Mouse (Mus musculus) midbrain, embryonic 11.5 days (tissue): ENCODE measurements around the gene Traip. TPM values are rescaled to one million over a fixed set of nuclear protein-coding genes. Genes with fewer than 3 reads are reported as not detected.

Experiments
- ATAC-seq: fragments of 200-750 bp; cut with Nextera tagmentation; 2 replicates; pipeline ENCODE4 v1.8.0; 2017; ENCODE audit warnings: moderate TSS enrichment, moderate library complexity; ENCODE audit not compliant: low FRiP score
- DNase-seq: peaks from one replicate; pipeline ENCODE4 v3.0.0; 2015; ENCODE audit warnings: low spot score; ENCODE audit errors: missing footprints
- H3K27ac ChIP-seq: fragments of 300-500 bp; sonication (generic); 2 replicates; pipeline ENCODE4 v1.5.1; 2014; ENCODE audit warnings: low read depth, low read length
- H3K27me3 ChIP-seq: fragments of 300-500 bp; sonication (generic); 2 replicates; pipeline ENCODE4 v1.6.1; 2014; ENCODE audit warnings: mild to moderate bottlenecking, low read length, moderate library complexity, mixed read lengths; ENCODE audit not compliant: control insufficient read depth, insufficient read depth
- H3K36me3 ChIP-seq: fragments of 300-500 bp; sonication (generic); 2 replicates; pipeline ENCODE4 v1.6.1; 2014; ENCODE audit warnings: mild to moderate bottlenecking, low read length, moderate library complexity, mixed read lengths; ENCODE audit not compliant: control insufficient read depth, insufficient read depth
- H3K4me1 ChIP-seq: fragments of 300-500 bp; sonication (generic); 2 replicates; pipeline ENCODE4 v1.6.1; 2014; ENCODE audit warnings: low read length; ENCODE audit not compliant: control insufficient read depth, insufficient read depth
- H3K4me2 ChIP-seq: fragments of 300-500 bp; sonication (generic); 2 replicates; pipeline ENCODE4 v1.6.1; 2014; ENCODE audit warnings: mild to moderate bottlenecking, moderate library complexity
- H3K4me3 ChIP-seq: fragments of 300-500 bp; sonication (generic); 2 replicates; pipeline ENCODE4 v1.5.1; 2014; ENCODE audit warnings: low read depth, low read length
- H3K9ac ChIP-seq: fragments of 300-500 bp; sonication (generic); 2 replicates; pipeline ENCODE4 v1.6.1; 2014; ENCODE audit warnings: low read length
- H3K9me3 ChIP-seq: fragments of 300-500 bp; sonication (generic); 2 replicates; pipeline ENCODE4 v1.6.1; 2016; ENCODE audit warnings: low read length; ENCODE audit not compliant: control insufficient read depth
- WGBS: fragments of 180-500 bp; shearing (Covaris S2); extraction: QIAGEN DNeasy Blood & Tissue Kit; methylation state at CpG from one replicate; pipeline ENCODE4 v1.1.7; 2014; 5-methylcytosine and 5-hydroxymethylcytosine counted together
- polyA plus RNA-seq: library from polyadenylated mRNA; unstranded; fragments of >200 nt; fragmentation: Nextera tagmentation; extraction: Ambion mirVana; gene quantifications from 2 replicates; pipeline ENCODE4 v1.2.1, GENCODE M21; 2014

Traip gene
- polyA plus RNA-seq = 27.7 and 37.2 TPM in 2 replicates

GRCm38 (mm10) chr9:107949922-107950235, at the start of gene Traip:
Gene Traip, plus strand, starts transcription at chr9:107950136.
- no peak for ATAC-seq
- 91% methylated on average over 10 of the region's 10 CpGs for WGBS
- Histone ChIP-seq H3K4me1 (peaks cover 10% of the 10 kb centered on the region), H3K27me3 (no peaks in the 10 kb centered on the region), H3K27ac (peak within 1 kb of the TSS; percentile 58), H3K4me2 (peak within 1 kb of the TSS; percentile 68), H3K9me3 (no peaks in the 10 kb centered on the region), H3K4me3 (peak within 1 kb of the TSS; percentile 68), H3K36me3 (no peaks in the 10 kb centered on the region), H3K9ac (peak within 1 kb of the TSS; percentile 67)
- DNase-seq = no peak

GRCm38 (mm10) chr9:107900840-107901626, 48.9 kb upstream of the Traip start:
- Histone ChIP-seq H3K4me1 (peaks cover 6% of the 10 kb centered on the region), H3K36me3 (no peaks in the 10 kb centered on the region), H3K9me3 (no peaks in the 10 kb centered on the region), H3K27me3 (peaks cover 12% of the 10 kb centered on the region), H3K4me2 (peak overlapping the region; percentile 68), H3K9ac (peak overlapping the region; percentile 51), H3K4me3 (peak overlapping the region; percentile 28; the same call in 1 of the 2 replicates), H3K27ac (no peak overlapping the region)
- WGBS = 3% methylated on average over 44 of the region's 44 CpGs
- peak; percentile 98 for DNase-seq
- ATAC-seq = peak; percentile 71

- no peaks in the 10 kb centered on the region for H3K9me3 ChIP-seq
- no peak overlapping the region for H3K27ac ChIP-seq
- H3K27me3 ChIP-seq = peaks cover 12% of the 10 kb centered on the region
- H3K4me3 ChIP-seq = peak overlapping the region; percentile 28; the same call in 1 of the 2 replicates
- no peak overlapping the region; the same call in 1 of the 2 replicates for H3K9ac ChIP-seq
- no peak for ATAC-seq
- no peaks in the 10 kb centered on the region for H3K36me3 ChIP-seq
- peak overlapping the region; percentile 68 for H3K4me2 ChIP-seq
- no peak for DNase-seq
- 5% methylated on average over 17 of the region's 17 CpGs for WGBS
- H3K4me1 ChIP-seq = peaks cover 9% of the 10 kb centered on the region
Observed at GRCm38 (mm10) chr9:107901627-107901914, 48.4 kb upstream of the Traip start.

GRCm38 (mm10) chr9:107904726-107905125, 45.2 kb upstream of the Traip start:
- ATAC-seq = peak; percentile 69
- H3K4me3 ChIP-seq = no peak overlapping the region
- H3K9ac ChIP-seq = no peak overlapping the region
- DNase-seq = peak; percentile 99
- H3K27ac ChIP-seq = no peak overlapping the region
- H3K4me1 ChIP-seq = peaks cover 25% of the 10 kb centered on the region
- H3K36me3 ChIP-seq = no peaks in the 10 kb centered on the region
- WGBS = 7% methylated on average over 4 of the region's 4 CpGs
- H3K4me2 ChIP-seq = no peak overlapping the region
- H3K9me3 ChIP-seq = no peaks in the 10 kb centered on the region
- H3K27me3 ChIP-seq = peaks cover 12% of the 10 kb centered on the region

- H3K4me3 ChIP-seq = peak within 1 kb of the TSS; percentile 25
- peaks cover 19% of the 10 kb centered on the region for H3K4me1 ChIP-seq
- peak within 1 kb of the TSS; percentile 62 for H3K9ac ChIP-seq
- ATAC-seq (peak; percentile 54; the same call in 1 of the 2 replicates), DNase-seq (peak; percentile 94)
- H3K27ac ChIP-seq = no peak within 1 kb of the TSS
- WGBS = 22% methylated on average over 19 of the region's 19 CpGs
- peak within 1 kb of the TSS; percentile 50 for H3K4me2 ChIP-seq
- H3K9me3 ChIP-seq = no peaks in the 10 kb centered on the region
- peaks cover 3% of the 10 kb centered on the region; the same call in 1 of the 2 replicates for H3K27me3 ChIP-seq
- H3K36me3 ChIP-seq = no peaks in the 10 kb centered on the region
Observed at GRCm38 (mm10) chr9:107906252-107906966, 43.5 kb upstream of the Traip start, which contains the start of gene Mst1r. Gene Mst1r, plus strand, starts transcription at chr9:107906873.

GRCm38 (mm10) chr9:107906967-107907800, 42.8 kb upstream of the Traip start:
- H3K27ac ChIP-seq = no peak overlapping the region
- ATAC-seq = 0 out of 2 replicates have a peak, but pooled peaks have one; percentile 6
- peaks cover 19% of the 10 kb centered on the region for H3K4me1 ChIP-seq
- peak overlapping the region; percentile 25 for H3K4me3 ChIP-seq
- peak overlapping the region; percentile 62 for H3K9ac ChIP-seq
- H3K4me2 ChIP-seq = peak overlapping the region; percentile 50
- WGBS = 45% methylated on average over 31 of the region's 31 CpGs
- peaks cover under 1% of the 10 kb centered on the region; the same call in 1 of the 2 replicates for H3K27me3 ChIP-seq
- no peaks in the 10 kb centered on the region for H3K36me3 ChIP-seq
- DNase-seq = peak; percentile 88
- H3K9me3 ChIP-seq = no peaks in the 10 kb centered on the region

GRCm38 (mm10) chr9:107907801-107908120, 42.2 kb upstream of the Traip start:
- Histone ChIP-seq H3K27ac (no peak overlapping the region), H3K4me3 (no peak overlapping the region), H3K4me2 (no peak overlapping the region), H3K9ac (no peak overlapping the region), H3K4me1 (peaks cover 19% of the 10 kb centered on the region), H3K9me3 (no peaks in the 10 kb centered on the region), H3K27me3 (no peaks in the 10 kb centered on the region; the same call in 1 of the 2 replicates), H3K36me3 (no peaks in the 10 kb centered on the region)
- ATAC-seq = no peak
- WGBS = 80% methylated on average over 14 of the region's 14 CpGs
- no peak for DNase-seq

- Histone ChIP-seq H3K4me3 (no peak overlapping the region), H3K36me3 (no peaks in the 10 kb centered on the region), H3K9me3 (no peaks in the 10 kb centered on the region), H3K4me2 (no peak overlapping the region; the same call in 1 of the 2 replicates), H3K27ac (no peak overlapping the region), H3K9ac (0 out of 2 replicates have a peak overlapping the region, but pooled peaks have one; percentile 12), H3K27me3 (no peaks in the 10 kb centered on the region; the same call in 1 of the 2 replicates), H3K4me1 (peaks cover 19% of the 10 kb centered on the region)
- no peak for DNase-seq
- WGBS = 31% methylated on average over 18 of the region's 18 CpGs
- no peak for ATAC-seq
Observed at GRCm38 (mm10) chr9:107908410-107909158, 41.4 kb upstream of the Traip start.
